Mouse (Mus musculus) kidney, adult 2 months (tissue): Measurements from ENCODE around the gene Cdh4. TPM values are rescaled to one million over a fixed set of nuclear protein-coding genes. Genes with fewer than 3 reads are reported as not detected.
A peak's percentile ranks its signal among the peaks of the same experiment; 100 is the strongest.

ENCODE experiments used
- DNase-seq: peaks from one replicate; pipeline ENCODE4 v3.0.0; 2021
- H3K27ac ChIP-seq: fragments of 200-500 bp; 2 replicates; pipeline ENCODE4 v1.5.1; 2012; ENCODE audit warnings: low read depth, low read length, control low read depth, inconsistent platforms; ENCODE audit not compliant: insufficient read depth
- H3K27me3 ChIP-seq: fragments of 200-500 bp; replicated peaks from 2 replicates; pipeline ENCODE4 v1.6.1; 2012; ENCODE audit warnings: mild to moderate bottlenecking, moderate library complexity, low read length, inconsistent platforms; ENCODE audit not compliant: control insufficient read depth, insufficient read depth
- H3K36me3 ChIP-seq: fragments of 200-500 bp; 2 replicates; pipeline ENCODE4 v1.6.1; 2012; ENCODE audit warnings: mild to moderate bottlenecking, moderate library complexity, low read length, inconsistent platforms; ENCODE audit not compliant: control insufficient read depth, insufficient read depth
- H3K4me1 ChIP-seq: fragments of 200-500 bp; 2 replicates; pipeline ENCODE4 v1.6.1; 2011; ENCODE audit warnings: low read length; ENCODE audit not compliant: control insufficient read depth, insufficient read depth
- H3K4me3 ChIP-seq: fragments of 200-500 bp; 2 replicates; pipeline ENCODE4 v1.5.1; 2011; ENCODE audit warnings: mild to moderate bottlenecking, low read depth, low read length, control low read depth; ENCODE audit not compliant: insufficient read depth
- CTCF ChIP-seq: fragments of 200-500 bp; conservative IDR thresholded peaks from 2 replicates; pipeline ENCODE4 v1.5.1; 2011; ENCODE audit warnings: low read depth, mild to moderate bottlenecking, control low read depth, low read length, moderate library complexity, mixed read lengths; ENCODE audit not compliant: insufficient read depth, insufficient read length
- POLR2A ChIP-seq: fragments of 200-500 bp; IDR thresholded peaks from one replicate; pipeline ENCODE4 v1.6.1; 2011; ENCODE audit warnings: low read depth, low read length, control low read depth
- WGBS: fragments of 180-500 bp; shearing (Covaris S2); methylation state at CpG from one replicate; pipeline ENCODE4 v1.1.7; 2018; 5-methylcytosine and 5-hydroxymethylcytosine counted together
- polyA plus RNA-seq: library from polyadenylated mRNA; depleted of rRNA; stranded (reverse); fragments of >200 nt; gene quantifications from 2 replicates; pipeline ENCODE4 v1.2.3, GENCODE M21; 2012

Gene Cdh4
- polyA plus RNA-seq, 1 experiment = 1.2 TPM

- WGBS = 1% methylated on average over 51 of the region's 51 CpGs
- H3K27me3 ChIP-seq = no peaks in the 10 kb centered on the region
- no peak for TF ChIP-seq CTCF
- no peak for TF ChIP-seq POLR2A
- H3K4me3 ChIP-seq = peak overlapping the region; percentile 60
- H3K4me1 ChIP-seq = peaks cover 7% of the 10 kb centered on the region
- peak; percentile 73 for DNase-seq
- no peak overlapping the region for H3K27ac ChIP-seq
- H3K36me3 ChIP-seq = no peaks in the 10 kb centered on the region
Measured at GRCm38 (mm10) chr2:179443226-179443815, 1.1 kb downstream of the Cdh4 start.

GRCm38 (mm10) chr2:179443959-179444358, 1.7 kb downstream of the Cdh4 start:
- DNase-seq = no peak
- Histone ChIP-seq H3K4me1 (peaks cover 7% of the 10 kb centered on the region), H3K27me3 (no peaks in the 10 kb centered on the region), H3K4me3 (no peak overlapping the region), H3K27ac (no peak overlapping the region), H3K36me3 (no peaks in the 10 kb centered on the region)
- WGBS = 29% methylated on average over 9 of the region's 11 CpGs
- TF ChIP-seq POLR2A (no peak), CTCF (no peak)

- no peak for DNase-seq
- Histone ChIP-seq H3K36me3 (no peaks in the 10 kb centered on the region), H3K27ac (no peak overlapping the region), H3K4me3 (no peak overlapping the region), H3K27me3 (no peaks in the 10 kb centered on the region), H3K4me1 (no peaks in the 10 kb centered on the region)
- WGBS = 97% methylated on average over 4 of the region's 4 CpGs
- no peak for TF ChIP-seq POLR2A
Measured at GRCm38 (mm10) chr2:179448256-179448655, 6.0 kb downstream of the Cdh4 start.

- no peak for DNase-seq
- no peaks in the 10 kb centered on the region for H3K36me3 ChIP-seq
Measured at GRCm38 (mm10) chr2:179449018-179449417, 6.8 kb downstream of the Cdh4 start.

GRCm38 (mm10) chr2:179459196-179459595, 17.0 kb downstream of the Cdh4 start:
- Histone ChIP-seq H3K4me1 (no peaks in the 10 kb centered on the region), H3K4me3 (no peak overlapping the region), H3K27ac (no peak overlapping the region), H3K36me3 (no peaks in the 10 kb centered on the region), H3K27me3 (no peaks in the 10 kb centered on the region)
- TF ChIP-seq CTCF = no peak
- no peak for TF ChIP-seq POLR2A
- DNase-seq = no peak
- WGBS = 84% methylated on average over 4 of the region's 4 CpGs

More at GRCm38 (mm10) chr2:179449018-179449417, 6.8 kb downstream of the Cdh4 start:
- no peak overlapping the region for H3K27ac ChIP-seq
- H3K27me3 ChIP-seq = no peaks in the 10 kb centered on the region
- H3K4me3 ChIP-seq = no peak overlapping the region
- TF ChIP-seq CTCF (no peak; the same call in 1 of the 2 replicates), POLR2A (no peak)
- WGBS = 100% methylated on average over 1 of the region's 1 CpGs
- H3K4me1 ChIP-seq = no peaks in the 10 kb centered on the region

GRCm38 (mm10) chr2:179459606-179460005, 17.4 kb downstream of the Cdh4 start:
- Histone ChIP-seq H3K27me3 (no peaks in the 10 kb centered on the region), H3K4me1 (no peaks in the 10 kb centered on the region), H3K27ac (no peak overlapping the region), H3K36me3 (no peaks in the 10 kb centered on the region), H3K4me3 (no peak overlapping the region)
- no peak for DNase-seq
- TF ChIP-seq CTCF (no peak), POLR2A (no peak)
- WGBS = 100% methylated on average over 2 of the region's 2 CpGs

GRCm38 (mm10) chr2:179463514-179463913, 21.3 kb downstream of the Cdh4 start:
- DNase-seq = no peak
- TF ChIP-seq CTCF (no peak), POLR2A (no peak)
- Histone ChIP-seq H3K36me3 (no peaks in the 10 kb centered on the region), H3K27ac (no peak overlapping the region), H3K4me1 (no peaks in the 10 kb centered on the region), H3K27me3 (no peaks in the 10 kb centered on the region), H3K4me3 (no peak overlapping the region)
- WGBS = 96% methylated on average over 4 of the region's 4 CpGs
